Mouse (Mus musculus): ENCODE measurements around the gene Zfp36l1. TPM values are rescaled to one million over a fixed set of nuclear protein-coding genes. Genes with fewer than 3 reads are reported as not detected.
"Not testable (repeated sequence)": the region's sequence is repeated elsewhere in the genome, so short reads cannot be mapped to it uniquely, and the experiment has no call there.

The Zfp36l1 gene
- total RNA-seq, 2 experiments from 2014 or later = 32.7 to 39.2 TPM

DNA sequence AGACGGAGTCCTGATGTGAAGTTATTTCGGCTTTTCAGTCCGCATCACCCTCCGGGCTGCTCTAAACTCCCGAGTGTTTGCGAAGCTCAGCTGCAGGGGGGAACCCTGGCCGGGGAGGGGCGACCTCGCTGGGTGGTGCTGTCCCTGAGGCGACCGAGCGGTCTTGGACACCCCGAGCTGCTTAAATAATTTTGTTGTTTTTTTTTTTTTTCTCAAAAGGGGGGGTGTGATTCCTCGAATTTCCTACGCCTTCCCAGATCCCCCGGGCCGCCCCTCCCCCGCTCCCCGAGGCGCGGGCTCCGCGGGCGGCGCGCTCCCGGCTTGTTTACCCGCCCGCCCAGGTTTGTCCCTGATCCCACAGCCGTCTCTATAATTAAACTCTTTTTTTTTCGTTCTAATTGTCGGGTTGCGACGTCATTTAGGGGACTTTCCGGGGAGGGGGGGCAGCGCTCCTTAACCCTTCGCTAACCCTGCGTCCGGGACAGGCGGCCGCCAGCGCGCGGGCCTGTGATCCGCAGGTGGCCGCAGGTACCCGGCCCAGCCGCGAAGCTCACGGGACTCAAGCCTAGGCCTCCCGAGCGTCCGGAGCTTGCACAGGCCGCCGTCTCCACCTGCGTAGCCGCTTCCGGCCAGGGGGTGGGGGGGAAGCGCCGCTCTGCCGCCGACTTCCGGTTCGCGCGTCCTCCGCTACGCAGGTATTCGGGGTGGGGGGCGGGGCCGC lies 2.5 kb upstream of the Zfp36l1 start:
- DNase-seq (ENCODE audit: extremely low spot score in 1 of 2, low spot score in 2 of 2) = peak; percentile 80 to 81
- no peak for TF ChIP-seq CTCF (IDR thresholded peaks at IDR 0.05)
- Histone ChIP-seq H3K4me3 (peak overlapping the region; percentile 93), H3K27ac (peak overlapping the region; percentile 97)
- intact Hi-C loops (cut with DNase I) = loop anchor here (10.0 kb wide), 2 partner anchors 151 to 381 kb away; no protein-coding TSS in a partner anchor

DNA sequence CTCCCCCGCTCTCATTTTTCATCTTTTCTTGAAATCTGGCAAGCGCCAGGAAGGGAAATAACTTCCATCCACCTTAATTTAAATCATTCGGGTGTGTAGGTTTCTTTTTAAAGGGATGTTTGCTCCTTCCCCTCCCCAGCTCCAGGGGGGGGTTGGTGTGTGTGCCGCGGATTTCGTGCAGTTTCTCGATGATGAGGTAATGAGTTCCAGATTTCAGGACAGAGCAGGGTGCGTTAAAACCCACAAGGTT lies 2.0 kb upstream of the Zfp36l1 start:
- intact Hi-C loops (cut with DNase I) = loop anchor here (1.0 to 10.0 kb wide), 4 partner anchors 17 to 380 kb away; no protein-coding TSS in a partner anchor
- no peak for DNase-seq (ENCODE audit: extremely low spot score in 1 of 2, low spot score in 2 of 2)
- no peak for TF ChIP-seq CTCF (IDR thresholded peaks at IDR 0.05)
- peak overlapping the region; percentile 97 for H3K27ac ChIP-seq
- H3K4me3 ChIP-seq = peak overlapping the region; percentile 93

DNA sequence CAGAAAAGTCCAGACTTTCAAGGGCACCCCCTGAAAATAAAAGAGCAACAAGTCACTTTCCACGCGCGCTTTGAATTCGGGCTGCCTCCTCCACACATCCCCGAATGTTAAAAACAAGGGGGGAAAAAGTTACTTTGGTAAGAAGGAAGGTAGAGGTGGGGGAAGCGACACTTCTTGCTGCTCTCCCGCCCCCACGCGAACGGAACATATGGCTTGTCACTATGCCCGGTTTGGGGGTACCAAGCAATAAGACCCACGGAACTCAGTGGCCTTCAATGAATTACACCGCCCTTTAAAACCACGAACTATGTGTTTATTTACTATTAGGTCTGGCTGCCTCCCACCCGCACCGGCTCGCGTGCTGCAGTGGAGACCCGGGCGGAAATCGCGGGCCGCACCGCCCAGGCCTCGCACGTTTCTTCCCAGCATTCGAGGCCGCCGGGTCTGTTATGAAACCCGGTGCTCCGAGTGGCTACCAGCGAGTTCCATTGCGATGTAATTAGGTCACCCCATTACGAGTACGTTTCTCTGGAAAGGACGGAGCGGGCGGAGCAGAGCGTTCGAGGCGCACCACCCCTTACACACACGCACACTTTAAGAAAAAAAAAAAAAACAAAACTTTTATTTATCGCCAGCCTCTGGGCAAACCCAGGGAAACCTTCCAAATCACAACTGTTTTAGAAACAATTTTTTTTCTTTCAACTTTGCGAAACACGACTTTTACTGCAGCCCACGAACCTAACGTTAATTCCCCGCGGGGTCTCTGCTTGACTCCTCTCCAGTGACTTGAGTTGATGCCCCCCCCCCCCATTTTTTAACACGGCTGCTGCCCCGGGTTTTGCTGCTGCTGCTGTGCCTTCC lies 1.4 kb upstream of the Zfp36l1 start:
- intact Hi-C loops (cut with DNase I) = loop anchor here (1.0 to 10.0 kb wide), 4 partner anchors 18 to 379 kb away; no protein-coding TSS in a partner anchor
- Histone ChIP-seq H3K27ac (peak overlapping the region; percentile 97), H3K4me3 (peak overlapping the region; percentile 93)
- no peak for TF ChIP-seq CTCF (IDR thresholded peaks at IDR 0.05)
- peak; percentile 48 to 54 for DNase-seq (ENCODE audit: extremely low spot score in 1 of 2, low spot score in 2 of 2)

- no peak for DNase-seq (ENCODE audit: extremely low spot score in 1 of 2, low spot score in 2 of 2)
- no peak for TF ChIP-seq CTCF (IDR thresholded peaks at IDR 0.05)
- Histone ChIP-seq H3K4me3 (peak overlapping the region; percentile 93), H3K27ac (peak overlapping the region; percentile 97)
- intact Hi-C loops (cut with DNase I) = loop anchor here (1.0 to 10.0 kb wide), 5 partner anchors 19 to 379 kb away; no protein-coding TSS in a partner anchor
These were observed 791 bp upstream of the Zfp36l1 start for GRCm38 (mm10) chr12:80113586-80114021.

- TF ChIP-seq CTCF (IDR thresholded peaks at IDR 0.05) = no peak
- no peak for DNase-seq (ENCODE audit: extremely low spot score in 1 of 2, low spot score in 2 of 2)
- intact Hi-C loops (cut with DNase I) = loop anchor here (5.0 to 10.0 kb wide), 3 partner anchors 147 to 377 kb away; no protein-coding TSS in a partner anchor
- Histone ChIP-seq H3K27ac (peak overlapping the region; percentile 88), H3K4me3 (peak overlapping the region; percentile 57)
These were observed 647 bp downstream of the Zfp36l1 start for GRCm38 (mm10) chr12:80112071-80112660.

GRCm38 (mm10) chr12:80111131-80112070 lies 1.4 kb downstream of the Zfp36l1 start:
- intact Hi-C loops (cut with DNase I) = loop anchor here (5.0 to 10.0 kb wide), 3 partner anchors 147 to 377 kb away; no protein-coding TSS in a partner anchor
- peak overlapping the region; percentile 57 for H3K4me3 ChIP-seq
- H3K27ac ChIP-seq = peak overlapping the region; percentile 88
- TF ChIP-seq CTCF (IDR thresholded peaks at IDR 0.05) = no peak
- no peak for DNase-seq (ENCODE audit: extremely low spot score in 1 of 2, low spot score in 2 of 2)

DNA sequence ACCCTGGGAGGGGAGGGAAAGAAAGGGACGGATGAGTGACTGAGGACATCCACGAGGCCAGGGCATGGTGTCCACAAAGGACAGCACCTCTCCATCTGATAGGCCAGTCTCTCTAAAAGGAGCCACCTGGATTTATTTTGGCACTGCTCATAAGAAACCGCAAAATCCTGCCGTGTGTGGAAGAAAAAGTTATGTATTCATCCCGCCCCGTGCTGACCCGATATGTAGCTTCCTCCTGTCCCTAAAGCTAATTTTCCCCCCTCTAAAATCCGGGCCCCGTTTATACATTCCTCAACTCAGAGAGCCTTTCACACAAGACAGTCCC lies 2.3 kb downstream of the Zfp36l1 start:
- Histone ChIP-seq H3K4me3 (peak overlapping the region; percentile 42), H3K27ac (peak overlapping the region; percentile 60)
- intact Hi-C loops (cut with DNase I) = loop anchor here (5.0 to 10.0 kb wide), 3 partner anchors 146 to 376 kb away; no protein-coding TSS in a partner anchor
- no peak for DNase-seq (ENCODE audit: extremely low spot score in 1 of 2, low spot score in 2 of 2)
- no peak for TF ChIP-seq CTCF (IDR thresholded peaks at IDR 0.05)

- peak overlapping the region; percentile 42 for H3K4me3 ChIP-seq
- no peak for DNase-seq (ENCODE audit: extremely low spot score in 1 of 2, low spot score in 2 of 2)
- intact Hi-C loops (cut with DNase I) = loop anchor here (2.0 to 10.0 kb wide), 5 partner anchors 118 to 497 kb away; no protein-coding TSS in a partner anchor
- peak overlapping the region; percentile 60 for H3K27ac ChIP-seq
- TF ChIP-seq CTCF (IDR thresholded peaks at IDR 0.05) = no peak; the same call in 1 of the 2 replicates
These were observed 2.9 kb downstream of the Zfp36l1 start for GRCm38 (mm10) chr12:80109753-80110545.

GRCm38 (mm10) chr12:80108896-80109668 lies 3.7 kb downstream of the Zfp36l1 start:
- peak overlapping the region; percentile 42 for H3K4me3 ChIP-seq
- TF ChIP-seq CTCF (IDR thresholded peaks at IDR 0.05) = peak; percentile 65
- DNase-seq (ENCODE audit: extremely low spot score in 1 of 2, low spot score in 2 of 2) = peak; percentile 54 to 66
- intact Hi-C loops (cut with DNase I) = loop anchor here (2.0 to 5.0 kb wide), 2 partner anchors 117 to 496 kb away; no protein-coding TSS in a partner anchor
- H3K27ac ChIP-seq = not testable (repeated sequence)
